ENCODE assay signal across 8 mouse cellular contexts in the genomic region with DNA sequence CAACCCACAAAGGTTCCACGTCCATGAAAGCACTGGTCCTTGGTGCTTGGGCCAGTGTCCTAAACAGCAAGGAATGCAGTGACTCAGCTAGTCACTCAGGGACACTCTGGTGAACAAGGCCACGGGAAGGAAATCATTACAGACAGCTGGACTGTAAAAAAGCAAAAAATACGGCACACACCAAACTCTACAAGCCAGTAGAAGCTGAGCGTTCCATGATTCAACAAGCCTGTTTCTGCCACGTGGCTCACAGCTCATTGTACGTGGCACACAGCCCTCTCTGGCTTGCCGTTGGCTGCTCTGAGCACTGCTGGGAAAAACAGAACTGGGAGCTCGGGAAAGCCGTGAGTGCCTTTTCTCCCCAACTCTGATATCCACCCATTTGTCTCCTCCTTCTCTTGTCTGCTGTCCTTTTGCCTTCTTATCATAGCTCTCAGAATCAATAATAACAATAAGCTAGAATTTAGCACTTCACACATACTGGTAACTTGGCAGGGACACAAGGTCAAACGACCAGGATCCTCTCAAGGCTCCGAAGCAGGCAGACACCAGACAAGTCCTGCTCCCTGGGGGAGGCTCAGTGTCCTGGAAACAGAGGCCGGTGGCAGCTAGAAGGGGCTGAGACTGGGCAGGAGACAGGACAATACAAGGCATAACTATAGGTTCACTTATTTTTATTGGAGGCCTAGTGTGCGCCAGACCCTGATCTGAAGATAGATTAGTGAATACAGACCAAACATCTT. TPM values are rescaled to one million over a fixed set of nuclear protein-coding genes. Genes with fewer than 3 reads are reported as not detected.
DNase-seq lines count a peak whose midpoint lies in the region; ATAC-seq and TF ChIP-seq lines count a peak whose summit lies in the region.
"Had no signal": no experiment of that assay in that cellular context is flagged by ENCODE, and none has a peak within 500 bp of the region (broad histone marks: within the 10 kb centered on the region; RNA-seq: fewer than 3 reads in every experiment).

Gene Lpin3, plus strand, starts transcription at position 218 of the 743 bp plus-strand sequence.

- no peak within 1 kb of the TSS for H3K4me3 ChIP-seq in embryonic fibroblast, embryonic 13.5 days (ENCODE audit: insufficient read depth, low read length)
- H3K4me3 ChIP-seq in stomach, embryonic 15.5 days (replicated peaks) = no peak within 1 kb of the TSS

- H3K27me3 ChIP-seq in stomach, embryonic 15.5 days (replicated peaks) = no peaks in the 10 kb centered on the region

- 60% methylated on average over 13 of the region's 13 CpGs for WGBS in stomach, embryonic 15.5 days

- peaks cover 8% of the 10 kb centered on the region; the same call in 1 of the 2 replicates for H3K4me1 ChIP-seq in embryonic fibroblast, embryonic 13.5 days (ENCODE audit: control insufficient read depth, insufficient read depth, low read length)
- H3K4me1 ChIP-seq in stomach, embryonic 15.5 days = no peaks in the 10 kb centered on the region

- TF ChIP-seq CTCF in embryonic fibroblast, embryonic 13.5 days (IDR thresholded peaks at IDR 0.05; ENCODE audit: borderline replicate concordance, insufficient read depth, low read length) = no peak

- no peaks in the 10 kb centered on the region for H3K36me3 ChIP-seq in stomach, embryonic 15.5 days

- peak; percentile 27; the same call in 1 of the 2 replicates for ATAC-seq in stomach, embryonic 15.5 days (ENCODE audit: insufficient read depth, low FRiP score, low read depth)
- no peak for ATAC-seq in megakaryocyte-erythroid progenitor cell, adult 5-6 weeks (replicated peaks; ENCODE audit: low FRiP score, low TSS enrichment, poor library complexity, severe bottlenecking)

- H3K9ac ChIP-seq in stomach, embryonic 15.5 days = no peak within 1 kb of the TSS

- no peak within 1 kb of the TSS for H3K4me2 ChIP-seq in stomach, embryonic 15.5 days

- H3K27ac ChIP-seq in embryonic fibroblast, embryonic 13.5 days (ENCODE audit: insufficient read depth, low read length) = peak within 1 kb of the TSS; percentile 79
- H3K27ac ChIP-seq in stomach, embryonic 15.5 days = no peak within 1 kb of the TSS

- peak; percentile 44; the same call in 1 of the 2 replicates for TF ChIP-seq POLR2A in embryonic fibroblast, embryonic 13.5 days (IDR thresholded peaks at IDR 0.05; ENCODE audit: low read depth, low read length)

- DNase-seq in right cerebral cortex, adult 18-20 months = peak; percentile 29
- no peak for DNase-seq in right cerebral cortex, postnatal 14 days
- peak; percentile 64 for DNase-seq in kidney, postnatal 14 days
- DNase-seq in left cerebral cortex, adult 8-10 months (ENCODE audit: low spot score in 2 of 2) = no peak

- no peaks in the 10 kb centered on the region for H3K9me3 ChIP-seq in stomach, embryonic 15.5 days

RNA-seq across cellular contexts. Expression of gene Lpin3, which starts in this region (rescaled TPM):
- 3.1 and 4.8 TPM in 2 replicates for polyA plus RNA-seq in embryonic fibroblast, embryonic 13.5 days (2011; ENCODE audit: insufficient read length, low read depth, missing spikeins)
- 8.2 and 9.3 TPM in 2 replicates for polyA plus RNA-seq in stomach, embryonic 15.5 days (2015; fragmentation: Nextera tagmentation; extraction: Ambion mirVana)
- total RNA-seq in left cerebral cortex, adult 8-10 months (2022) = 1 to 10 TPM in 2 of 4 experiments, under 1 TPM in 2; 0.76 to 1.2 (median 1.0) TPM
- not detected in 2 replicates for total RNA-seq in megakaryocyte-erythroid progenitor cell, adult 5-6 weeks (2014; fragmentation: Nextera tagmentation)
- not detected in 2 replicates for total RNA-seq in megakaryocyte-erythroid progenitor cell, adult 5-6 weeks (2017)
- total RNA-seq: hematopoietic stem cell, adult 5-6 weeks had no signal

Comparison
In these comparisons a context has a peak if more than half of its experiments do, and no peak if none do; other contexts are left out.
1. DNase-seq: peak in right cerebral cortex, adult 18-20 months (single experiment) and kidney, postnatal 14 days (single experiment); none in right cerebral cortex, postnatal 14 days (single experiment) and left cerebral cortex, adult 8-10 months (0 of 2).